Mouse (Mus musculus): Measurements from ENCODE around the gene Pdia2. TPM values are rescaled to one million over a fixed set of nuclear protein-coding genes. Genes with fewer than 3 reads are reported as not detected.
"Not testable (repeated sequence)": the region's sequence is repeated elsewhere in the genome, so short reads cannot be mapped to it uniquely, and the experiment has no call there.

Pdia2 gene
- polyA plus RNA-seq, 1 experiment from 2014 or later = 0.36 TPM

GRCm38 (mm10) chr17:26191486-26191885 is 7.4 kb downstream of the Pdia2 start:
- H3K4me1 ChIP-seq (replicated peaks); H3K4me3 ChIP-seq; H3K9me3 ChIP-seq; H3K4me2 ChIP-seq; H3K27me3 ChIP-seq; H3K27ac ChIP-seq; ATAC-seq (ENCODE audit: low FRiP score); H3K9ac ChIP-seq: not testable (repeated sequence)
- H3K36me3 ChIP-seq = peaks cover 99% of the 10 kb centered on the region
- WGBS = 92% methylated on average over 7 of the region's 7 CpGs

GRCm38 (mm10) chr17:26188091-26188805 is 10.6 kb downstream of the Pdia2 start:
- ATAC-seq (ENCODE audit: low FRiP score) = no peak
- H3K4me3 ChIP-seq = no peak overlapping the region
- H3K9ac ChIP-seq = no peak overlapping the region
- no peaks in the 10 kb centered on the region for H3K9me3 ChIP-seq
- H3K4me1 ChIP-seq (replicated peaks) = no peaks in the 10 kb centered on the region
- no peaks in the 10 kb centered on the region for H3K27me3 ChIP-seq
- H3K36me3 ChIP-seq = peaks cover 96% of the 10 kb centered on the region
- H3K4me2 ChIP-seq = no peak overlapping the region
- H3K27ac ChIP-seq = no peak overlapping the region
- 95% methylated on average over 11 of the region's 11 CpGs for WGBS

- Histone ChIP-seq H3K4me1 (replicated peaks) (no peaks in the 10 kb centered on the region), H3K27ac (no peak overlapping the region), H3K4me2 (no peak overlapping the region), H3K4me3 (no peak overlapping the region), H3K27me3 (no peaks in the 10 kb centered on the region), H3K36me3 (peaks cover 94% of the 10 kb centered on the region), H3K9ac (no peak overlapping the region), H3K9me3 (no peaks in the 10 kb centered on the region)
- 97% methylated on average over 5 of the region's 5 CpGs for WGBS
- ATAC-seq (ENCODE audit: low FRiP score) = no peak
Measured at GRCm38 (mm10) chr17:26187592-26187991, 11.3 kb downstream of the Pdia2 start.

GRCm38 (mm10) chr17:26181179-26181578 is 17.7 kb downstream of the Pdia2 start:
- Histone ChIP-seq H3K27me3 (no peaks in the 10 kb centered on the region), H3K4me1 (replicated peaks) (no peaks in the 10 kb centered on the region), H3K9ac (no peak overlapping the region), H3K4me2 (no peak overlapping the region), H3K36me3 (peaks cover 54% of the 10 kb centered on the region), H3K9me3 (no peaks in the 10 kb centered on the region), H3K4me3 (no peak overlapping the region), H3K27ac (no peak overlapping the region)
- ATAC-seq (ENCODE audit: low FRiP score) = no peak
- WGBS = 97% methylated on average over 3 of the region's 3 CpGs

- Histone ChIP-seq H3K4me1 (replicated peaks) (no peaks in the 10 kb centered on the region), H3K27ac (no peak overlapping the region), H3K36me3 (peaks cover 48% of the 10 kb centered on the region), H3K4me3 (no peak overlapping the region), H3K27me3 (no peaks in the 10 kb centered on the region), H3K4me2 (no peak overlapping the region), H3K9me3 (no peaks in the 10 kb centered on the region), H3K9ac (no peak overlapping the region)
- ATAC-seq (ENCODE audit: low FRiP score) = no peak
Measured at GRCm38 (mm10) chr17:26178611-26179010, 20.3 kb downstream of the Pdia2 start.

- not testable (repeated sequence) for H3K4me3 ChIP-seq; H3K4me1 ChIP-seq (replicated peaks); H3K9me3 ChIP-seq; H3K4me2 ChIP-seq; H3K9ac ChIP-seq; ATAC-seq (ENCODE audit: low FRiP score); H3K27me3 ChIP-seq; H3K27ac ChIP-seq
- H3K36me3 ChIP-seq = peaks cover 38% of the 10 kb centered on the region
- 89% methylated on average over 2 of the region's 2 CpGs for WGBS
Measured at GRCm38 (mm10) chr17:26175248-26175647, 23.6 kb downstream of the Pdia2 start.

GRCm38 (mm10) chr17:26168039-26168438 is 30.8 kb downstream of the Pdia2 start:
- 85% methylated on average over 2 of the region's 2 CpGs for WGBS
- Histone ChIP-seq H3K9me3 (no peaks in the 10 kb centered on the region), H3K36me3 (peaks cover 3% of the 10 kb centered on the region; the same call in 1 of the 2 replicates), H3K27me3 (no peaks in the 10 kb centered on the region), H3K9ac (no peak overlapping the region), H3K27ac (no peak overlapping the region), H3K4me1 (replicated peaks) (peaks cover 12% of the 10 kb centered on the region), H3K4me3 (no peak overlapping the region), H3K4me2 (no peak overlapping the region)
- ATAC-seq (ENCODE audit: low FRiP score) = no peak

GRCm38 (mm10) chr17:26162736-26163135 is 36.2 kb downstream of the Pdia2 start:
- no peaks in the 10 kb centered on the region for H3K9me3 ChIP-seq
- peaks cover 12% of the 10 kb centered on the region for H3K4me1 ChIP-seq (replicated peaks)
- no peak for ATAC-seq (ENCODE audit: low FRiP score)
- H3K4me2 ChIP-seq = no peak overlapping the region
- peaks cover 3% of the 10 kb centered on the region; the same call in 1 of the 2 replicates for H3K36me3 ChIP-seq
- no peaks in the 10 kb centered on the region for H3K27me3 ChIP-seq
- H3K4me3 ChIP-seq = no peak overlapping the region
- H3K9ac ChIP-seq = no peak overlapping the region
- no peak overlapping the region for H3K27ac ChIP-seq
- 88% methylated on average over 1 of the region's 1 CpGs for WGBS

GRCm38 (mm10) chr17:26151886-26152630 is 46.8 kb downstream of the Pdia2 start:
- Histone ChIP-seq H3K27ac (no peak overlapping the region), H3K9ac (no peak overlapping the region), H3K27me3 (no peaks in the 10 kb centered on the region), H3K9me3 (no peaks in the 10 kb centered on the region), H3K4me2 (no peak overlapping the region), H3K4me1 (replicated peaks) (no peaks in the 10 kb centered on the region), H3K4me3 (no peak overlapping the region), H3K36me3 (peaks cover 56% of the 10 kb centered on the region)
- 95% methylated on average over 2 of the region's 2 CpGs for WGBS
- no peak for ATAC-seq (ENCODE audit: low FRiP score)

- no peak overlapping the region for H3K9ac ChIP-seq
- no peak overlapping the region for H3K27ac ChIP-seq
- no peaks in the 10 kb centered on the region for H3K27me3 ChIP-seq
- H3K36me3 ChIP-seq = peaks cover 77% of the 10 kb centered on the region
- H3K4me1 ChIP-seq (replicated peaks) = no peaks in the 10 kb centered on the region
- WGBS = 85% methylated on average over 2 of the region's 2 CpGs
- ATAC-seq (ENCODE audit: low FRiP score) = no peak
- no peak overlapping the region for H3K4me2 ChIP-seq
- no peaks in the 10 kb centered on the region for H3K9me3 ChIP-seq
- no peak overlapping the region for H3K4me3 ChIP-seq
Measured at GRCm38 (mm10) chr17:26149056-26149455, 49.8 kb downstream of the Pdia2 start.

Data from hindbrain, embryonic 13.5 days (tissue).